Mouse (Mus musculus): ENCODE results near the gene Catsper2.

GRCm38 (mm10) chr2:121443068-121443349 lies 29.4 kb upstream of the Catsper2 start:
- no peak for TF ChIP-seq POLR2A (IDR thresholded peaks at IDR 0.05; ENCODE audit: insufficient read depth, low read depth, low read length)
- no peak for TF ChIP-seq CTCF (IDR thresholded peaks at IDR 0.05)
